Mouse (Mus musculus): ENCODE data around the gene Fam92a.
"Not testable (repeated sequence)": the region's sequence is repeated elsewhere in the genome, so short reads cannot be mapped to it uniquely, and the experiment has no call there.

DNA sequence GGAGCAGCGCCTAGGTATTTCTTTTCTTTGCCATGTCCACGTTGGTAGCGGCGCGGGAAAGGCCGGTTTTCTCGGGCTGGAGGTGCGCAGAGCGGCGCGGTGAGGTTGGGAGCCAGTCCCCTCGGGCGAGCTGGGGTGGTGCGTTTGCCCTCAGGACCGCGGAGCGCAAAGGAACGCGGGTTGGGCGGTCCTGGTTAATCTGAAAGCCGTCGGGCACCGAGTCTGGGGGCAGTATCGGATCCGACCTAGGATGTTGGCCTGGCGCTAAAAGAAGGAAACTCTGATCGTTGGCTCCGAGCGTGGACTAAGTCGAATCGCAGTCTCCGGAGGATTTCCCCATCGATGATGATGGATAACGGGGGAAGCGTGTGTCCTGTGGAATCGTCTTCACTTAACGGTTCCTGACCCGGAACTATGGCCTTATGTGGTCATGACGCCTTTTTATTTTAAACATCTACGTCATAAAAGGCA is 31.2 kb downstream of the Fam92a start:
- not testable (repeated sequence) for TF ChIP-seq CTCF (IDR thresholded peaks at IDR 0.05; ENCODE audit: borderline replicate concordance, control insufficient read depth, extremely low read depth, insufficient read depth, low read length, poor library complexity); POLR2A (IDR thresholded peaks at IDR 0.05; ENCODE audit: control insufficient read depth, extremely low read depth, insufficient read depth, low read length, poor library complexity)

Measured in thymus, adult 2 months (tissue).